Mouse (Mus musculus): ENCODE results near the gene Notch2. TPM values are rescaled to one million over a fixed set of nuclear protein-coding genes. Genes with fewer than 3 reads are reported as not detected.

Notch2 gene
- total RNA-seq (2012; rRNA removed) (9.5 and 11.3 TPM in 2 replicates), total RNA-seq (2014; rRNA removed) (2.8 and 3.3 TPM in 2 replicates), polyA plus RNA-seq (2012; ENCODE audit: insufficient read length, low read depth) (8.6 and 11.1 TPM in 2 replicates)

DNA sequence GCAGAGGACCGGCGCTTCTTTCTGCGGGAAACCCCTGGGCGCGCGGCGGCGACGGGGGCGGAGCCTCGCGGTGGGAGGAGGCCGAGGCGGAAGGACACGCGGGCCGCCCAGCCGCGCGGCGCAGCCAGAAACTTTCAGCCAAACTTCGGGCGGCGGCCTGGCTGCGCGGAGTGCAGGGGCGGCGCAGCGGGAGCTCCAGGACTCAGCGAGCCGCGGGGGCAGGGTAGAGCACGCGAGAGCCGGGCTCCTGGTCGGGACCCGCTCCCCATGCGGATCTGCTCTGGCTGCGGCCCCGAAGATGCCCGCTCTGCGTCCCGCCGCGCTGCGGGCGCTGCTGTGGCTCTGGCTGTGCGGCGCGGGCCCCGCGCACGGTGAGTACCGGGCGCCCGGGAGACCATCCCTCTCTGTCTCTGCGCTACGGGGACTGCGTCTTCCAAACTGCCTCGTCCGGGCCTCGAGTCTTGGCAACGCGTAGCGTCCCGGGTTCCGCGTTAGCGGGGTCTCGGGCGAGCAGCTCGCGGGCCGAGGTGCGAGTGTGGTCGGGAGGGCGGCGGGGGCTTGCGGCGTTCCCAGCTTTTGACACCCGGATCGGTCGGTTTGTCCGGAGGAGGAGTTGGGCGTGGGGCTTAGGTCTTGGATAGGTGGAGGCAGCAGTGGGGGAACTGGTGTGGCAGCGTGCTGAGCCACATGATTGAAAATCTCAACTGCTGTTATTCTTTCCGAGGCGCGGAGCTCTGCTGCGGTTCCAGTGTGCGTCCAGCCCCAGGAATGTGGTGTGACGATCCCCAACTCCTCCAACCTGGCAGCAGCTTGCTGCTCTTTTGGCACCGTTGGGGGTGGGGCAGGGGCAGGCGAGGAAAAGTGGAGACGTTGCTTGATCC lies at the start of gene Notch2:
Notch2 (plus strand) TSS at position 127 of the 881 bp plus-strand sequence.
- Histone ChIP-seq H3K79me2 (replicated peaks; ENCODE audit: control insufficient read depth, extremely low read depth, insufficient read depth, poor library complexity, severe bottlenecking) (no peaks in the 10 kb centered on the region), H3K36me3 (replicated peaks in 1 of 2; ENCODE audit: control insufficient read depth in 1 of 2, insufficient read depth in 1 of 2, low read length in 1 of 2) (peaks cover 0 to 8% of the 10 kb centered on the region in 2 experiments), H3K9me3 (replicated peaks; ENCODE audit: low read length) (no peaks in the 10 kb centered on the region), H3K27me3 (replicated peaks) (peaks cover 1% of the 10 kb centered on the region), H3K4me2 (ENCODE audit: insufficient read depth, low read depth, poor library complexity, severe bottlenecking) (peak within 1 kb of the TSS; percentile 71), H3K9ac (ENCODE audit: insufficient read depth, low read depth) (peak within 1 kb of the TSS; percentile 57), H3K4me3 (replicated peaks in 1 of 3; ENCODE audit: low read depth in 2 of 3, low read length in 2 of 3, poor library complexity in 1 of 3) (peak within 1 kb of the TSS; percentile 74 to 94 (median 94)), H3K4me1 (ENCODE audit: control insufficient read depth in 1 of 2, insufficient read depth in 2 of 2) (peaks cover 0 to 35% of the 10 kb centered on the region in 2 experiments; a peak in 2 of 4 replicates), H3K27ac (ENCODE audit: insufficient read depth, low read depth) (no peak within 1 kb of the TSS)
- dilution Hi-C loops (cut with MboI; ENCODE audit: extremely low pct_ligation_motif_present, extremely low pct_unique_long_range_greater_than_20kb, low sequenced_read_pairs): no loop called here
- peak; percentile 86 for DNase-seq (ENCODE audit: extremely low read depth)
- in situ Hi-C loops (cut with MboI; ENCODE audit: low pct_ligation_motif_present, low pct_unique_long_range_greater_than_20kb, low sequenced_read_pairs): loop anchor here (10.0 kb wide), 1 partner anchor 49 kb away; no protein-coding TSS in a partner anchor
- TF ChIP-seq TBP (conservative IDR thresholded peaks at IDR 0.05; ENCODE audit: low read depth, low read length) (0 out of 2 replicates have a peak, but pooled peaks have one; percentile 53), MYC (IDR thresholded peaks at IDR 0.05; ENCODE audit: low read depth, low read length) (no peak), JUN (IDR thresholded peaks at IDR 0.05; ENCODE audit: insufficient read depth, low read depth, low read length) (no peak), ZC3H11A (IDR thresholded peaks at IDR 0.05; ENCODE audit: low read depth, low read length) (no peak), CHD2 (IDR thresholded peaks at IDR 0.05; ENCODE audit: low read length) (peak; percentile 42; the same call in 1 of the 2 replicates), ZKSCAN1 (IDR thresholded peaks at IDR 0.05; ENCODE audit: borderline replicate concordance, low read depth, low read length) (no peak), RAD21 (IDR thresholded peaks at IDR 0.05; ENCODE audit: low read depth, low read length) (no peak), MEF2A (IDR thresholded peaks at IDR 0.05; ENCODE audit: borderline replicate concordance, low read depth, low read length) (peak; percentile 72; the same call in 1 of the 2 replicates), MXI1 (IDR thresholded peaks at IDR 0.05; ENCODE audit: low read depth, low read length) (peak; percentile 69), RCOR1 (conservative IDR thresholded peaks at IDR 0.05; ENCODE audit: low read depth, low read length) (peak; percentile 59; the same call in 1 of the 2 replicates), ELF1 (IDR thresholded peaks at IDR 0.05; ENCODE audit: low read depth, low read length) (peak; percentile 80), UBTF (IDR thresholded peaks at IDR 0.05; ENCODE audit: low read depth, low read length) (peak; percentile 86), USF1 (IDR thresholded peaks at IDR 0.05; ENCODE audit: low read depth, low read length) (no peak), MAZ (IDR thresholded peaks at IDR 0.05; ENCODE audit: low read depth, low read length) (peak; percentile 18; the same call in 1 of the 2 replicates), HCFC1 (IDR thresholded peaks at IDR 0.05; ENCODE audit: low read depth, low read length) (no peak; the same call in 1 of the 2 replicates), EP300 (IDR thresholded peaks at IDR 0.05; ENCODE audit: low read length) (no peak), JUND (conservative IDR thresholded peaks at IDR 0.05; ENCODE audit: low read depth, low read length) (no peak), SMC3 (IDR thresholded peaks at IDR 0.05; ENCODE audit: low read depth, low read length) (no peak), POLR2A (IDR thresholded peaks at IDR 0.05; ENCODE audit: low read depth, low read length) (peak; percentile 87), ETS1 (conservative IDR thresholded peaks at IDR 0.05; ENCODE audit: low read depth, low read length) (no peak), SIN3A (IDR thresholded peaks at IDR 0.05; ENCODE audit: low read length) (peak; percentile 47; the same call in 1 of the 2 replicates), PAX5 (IDR thresholded peaks at IDR 0.05; ENCODE audit: low read length) (no peak), CTCF (conservative IDR thresholded peaks at IDR 0.05 in 1 of 2, IDR thresholded peaks at IDR 0.05 in 1 of 2; ENCODE audit: low read depth in 2 of 2, low read length in 2 of 2) (no peak), CHD1 (IDR thresholded peaks at IDR 0.05; ENCODE audit: low read depth, low read length) (no peak), NRF1 (IDR thresholded peaks at IDR 0.05; ENCODE audit: low read depth, low read length) (peak; percentile 40; the same call in 1 of the 2 replicates), IRF4 (IDR thresholded peaks at IDR 0.05; ENCODE audit: low read depth, low read length) (peak; percentile 76; the same call in 1 of the 2 replicates), NELFE (IDR thresholded peaks at IDR 0.05; ENCODE audit: low read depth, low read length) (peak; percentile 88), TCF12 (IDR thresholded peaks at IDR 0.05; ENCODE audit: low read depth, low read length) (peak; percentile 96), BHLHE40 (IDR thresholded peaks at IDR 0.05; ENCODE audit: low read depth, low read length) (peak; percentile 34; the same call in 1 of the 2 replicates), MAX (IDR thresholded peaks at IDR 0.05; ENCODE audit: low read length) (peak; percentile 45), USF2 (conservative IDR thresholded peaks at IDR 0.05; ENCODE audit: low read depth, low read length) (no peak), E2F4 (IDR thresholded peaks at IDR 0.05; ENCODE audit: insufficient replicate concordance, low read depth, low read length) (no peak), ZNF384 (IDR thresholded peaks at IDR 0.05; ENCODE audit: low read depth, low read length) (0 out of 2 replicates have a peak, but pooled peaks have one; percentile 2), GABPA (IDR thresholded peaks at IDR 0.05; ENCODE audit: insufficient replicate concordance, low read depth, low read length) (no peak), KAT2A (IDR thresholded peaks at IDR 0.05; ENCODE audit: insufficient replicate concordance, low read length) (peak; percentile 91; the same call in 1 of the 2 replicates), ZMIZ1 (IDR thresholded peaks at IDR 0.05; ENCODE audit: low read depth, low read length) (peak; percentile 83), POLR2AphosphoS2 (IDR thresholded peaks at IDR 0.05; ENCODE audit: low read depth, low read length) (no peak)

Data from CH12.LX (cell line).